Mouse (Mus musculus) lung, embryonic 15.5 days (tissue): ENCODE measurements around the gene Slc22a26. TPM values are rescaled to one million over a fixed set of nuclear protein-coding genes. Genes with fewer than 3 reads are reported as not detected.
"Not testable (repeated sequence)": the region's sequence is repeated elsewhere in the genome, so short reads cannot be mapped to it uniquely, and the experiment has no call there.

ENCODE experiments used
- ATAC-seq: fragments of 200-750 bp; cut with Nextera tagmentation; 2 replicates; pipeline ENCODE4 v1.8.0; 2017; ENCODE audit warnings: moderate number of reproducible peaks, borderline replicate concordance; ENCODE audit not compliant: low FRiP score, low TSS enrichment; ENCODE audit errors: extremely low read depth
- H3K27ac ChIP-seq: fragments of 300-500 bp; sonication (generic); 2 replicates; pipeline ENCODE4 v1.5.1; 2015; ENCODE audit warnings: moderate library complexity, mild to moderate bottlenecking, inconsistent platforms
- H3K27me3 ChIP-seq: fragments of 300-500 bp; sonication (generic); 2 replicates; pipeline ENCODE4 v1.6.1; 2015; ENCODE audit warnings: inconsistent platforms
- H3K36me3 ChIP-seq: fragments of 300-500 bp; sonication (generic); 2 replicates; pipeline ENCODE4 v1.6.1; 2015; ENCODE audit warnings: inconsistent platforms
- H3K4me1 ChIP-seq: fragments of 300-500 bp; sonication (generic); 2 replicates; pipeline ENCODE4 v1.6.1; 2015; ENCODE audit warnings: inconsistent platforms
- H3K4me2 ChIP-seq: fragments of 300-500 bp; sonication (generic); 2 replicates; pipeline ENCODE4 v1.6.1; 2015; ENCODE audit warnings: inconsistent platforms, mild to moderate bottlenecking, moderate library complexity
- H3K4me3 ChIP-seq: fragments of 300-500 bp; sonication (generic); 2 replicates; pipeline ENCODE4 v1.5.1; 2015; ENCODE audit warnings: mild to moderate bottlenecking, inconsistent platforms
- H3K9ac ChIP-seq: fragments of 300-500 bp; sonication (generic); 2 replicates; pipeline ENCODE4 v1.6.1; 2015; ENCODE audit warnings: inconsistent platforms
- H3K9me3 ChIP-seq: fragments of 300-500 bp; sonication (generic); 2 replicates; pipeline ENCODE4 v1.6.1; 2016; ENCODE audit warnings: inconsistent platforms
- whole genome bisulfite sequencing: fragments of 180-500 bp; shearing (Covaris S2); methylation state at CpG from one replicate; pipeline ENCODE4 v1.1.7; 2015; 5-methylcytosine and 5-hydroxymethylcytosine counted together
- polyA plus RNA-seq: library from polyadenylated mRNA; unstranded; fragments of >200 nt; fragmentation: Nextera tagmentation; extraction: Ambion mirVana; gene quantifications from 2 replicates; pipeline ENCODE4 v1.2.1, GENCODE M21; 2015

Slc22a26 gene
- polyA plus RNA-seq = not detected in 2 replicates

GRCm38 (mm10) chr19:7802571-7802970 lies at the start of gene Slc22a26:
Gene Slc22a26, minus strand, starts transcription at chr19:7802667.
- Histone ChIP-seq H3K27ac (no peak within 1 kb of the TSS), H3K4me1 (no peaks in the 10 kb centered on the region), H3K4me3 (no peak within 1 kb of the TSS), H3K36me3 (no peaks in the 10 kb centered on the region), H3K9ac (no peak within 1 kb of the TSS), H3K27me3 (no peaks in the 10 kb centered on the region), H3K9me3 (no peaks in the 10 kb centered on the region), H3K4me2 (no peak within 1 kb of the TSS)
- WGBS = 62% methylated on average over 1 of the region's 1 CpGs
- ATAC-seq = no peak

- no peak overlapping the region for H3K4me3 ChIP-seq
- H3K9ac ChIP-seq = no peak overlapping the region
Observed at GRCm38 (mm10) chr19:7829851-7830250, 27.4 kb upstream of the Slc22a26 start.

GRCm38 (mm10) chr19:7790571-7790970 lies 11.9 kb downstream of the Slc22a26 start:
- H3K4me2 ChIP-seq = no peak overlapping the region
- ATAC-seq = no peak
- H3K4me1 ChIP-seq = no peaks in the 10 kb centered on the region
- WGBS = 84% methylated on average over 1 of the region's 1 CpGs
- H3K36me3 ChIP-seq = no peaks in the 10 kb centered on the region
- no peak overlapping the region for H3K27ac ChIP-seq
- H3K9ac ChIP-seq = no peak overlapping the region
- H3K4me3 ChIP-seq = no peak overlapping the region
- H3K9me3 ChIP-seq = no peaks in the 10 kb centered on the region; the same call in 1 of the 2 replicates
- no peaks in the 10 kb centered on the region for H3K27me3 ChIP-seq

More at GRCm38 (mm10) chr19:7829851-7830250, 27.4 kb upstream of the Slc22a26 start:
- no peaks in the 10 kb centered on the region for H3K27me3 ChIP-seq
- WGBS = 61% methylated on average over 2 of the region's 2 CpGs
- H3K9me3 ChIP-seq = no peaks in the 10 kb centered on the region
- H3K36me3 ChIP-seq = no peaks in the 10 kb centered on the region
- no peak overlapping the region for H3K4me2 ChIP-seq
- ATAC-seq = no peak
- no peaks in the 10 kb centered on the region for H3K4me1 ChIP-seq
- H3K27ac ChIP-seq = no peak overlapping the region

GRCm38 (mm10) chr19:7775306-7775705 lies 27.2 kb downstream of the Slc22a26 start:
- Histone ChIP-seq H3K4me2 (no peak overlapping the region), H3K4me1 (no peaks in the 10 kb centered on the region), H3K4me3 (no peak overlapping the region), H3K36me3 (no peaks in the 10 kb centered on the region), H3K27me3 (no peaks in the 10 kb centered on the region), H3K9me3 (no peaks in the 10 kb centered on the region), H3K27ac (no peak overlapping the region), H3K9ac (no peak overlapping the region)
- WGBS = 64% methylated on average over 4 of the region's 4 CpGs
- no peak for ATAC-seq

GRCm38 (mm10) chr19:7766124-7766523 lies 36.3 kb downstream of the Slc22a26 start:
- 80% methylated on average over 2 of the region's 2 CpGs for WGBS
- Histone ChIP-seq H3K4me2 (no peak overlapping the region), H3K4me3 (no peak overlapping the region), H3K9me3 (no peaks in the 10 kb centered on the region), H3K4me1 (no peaks in the 10 kb centered on the region), H3K36me3 (no peaks in the 10 kb centered on the region), H3K27me3 (no peaks in the 10 kb centered on the region), H3K27ac (no peak overlapping the region), H3K9ac (no peak overlapping the region)
- ATAC-seq = no peak

- no peak for ATAC-seq
- Histone ChIP-seq H3K9ac (no peak overlapping the region), H3K9me3 (no peaks in the 10 kb centered on the region), H3K27me3 (no peaks in the 10 kb centered on the region), H3K4me1 (no peaks in the 10 kb centered on the region), H3K4me2 (no peak overlapping the region), H3K4me3 (no peak overlapping the region), H3K27ac (no peak overlapping the region), H3K36me3 (no peaks in the 10 kb centered on the region)
- WGBS = 87% methylated on average over 3 of the region's 3 CpGs
Observed at GRCm38 (mm10) chr19:7765599-7765998, 36.9 kb downstream of the Slc22a26 start.

- WGBS = 66% methylated on average over 13 of the region's 13 CpGs
- not testable (repeated sequence) for H3K36me3 ChIP-seq, H3K9ac ChIP-seq, H3K4me2 ChIP-seq, H3K27me3 ChIP-seq, H3K27ac ChIP-seq, H3K9me3 ChIP-seq, ATAC-seq, H3K4me3 ChIP-seq, H3K4me1 ChIP-seq
Observed at GRCm38 (mm10) chr19:7753371-7753770, 49.1 kb downstream of the Slc22a26 start.

Other genes with a start within 250 kb of the Slc22a26 start
- 13.1 and 16.6 TPM in 2 replicates for gene Pla2g16, start 245.2 kb downstream of the Slc22a26 start, polyA plus RNA-seq
- gene Lgals12, start 195.5 kb downstream of the Slc22a26 start, polyA plus RNA-seq = 1.1 and 1.6 TPM in 2 replicates
- 0.26 TPM in 1 of 2 replicates, not detected in the other for gene Hrasls5, start 190.1 kb downstream of the Slc22a26 start, polyA plus RNA-seq
- gene Slc22a19, start 91.4 kb downstream of the Slc22a26 start, polyA plus RNA-seq = 0.28 and 0.56 TPM in 2 replicates
- not detected in 2 replicates for gene Slc22a27, start 163.4 kb upstream of the Slc22a26 start, polyA plus RNA-seq